Mouse (Mus musculus) kidney, adult 2 months (tissue): ENCODE measurements around the gene Ostf1. TPM values are rescaled to one million over a fixed set of nuclear protein-coding genes. Genes with fewer than 3 reads are reported as not detected.

Experiments
- DNase-seq: peaks from one replicate; pipeline ENCODE4 v3.0.0; 2021
- H3K27ac ChIP-seq: fragments of 200-500 bp; 2 replicates; pipeline ENCODE4 v1.5.1; 2012; ENCODE audit warnings: low read depth, low read length, control low read depth, inconsistent platforms; ENCODE audit not compliant: insufficient read depth
- H3K27me3 ChIP-seq: fragments of 200-500 bp; replicated peaks from 2 replicates; pipeline ENCODE4 v1.6.1; 2012; ENCODE audit warnings: mild to moderate bottlenecking, moderate library complexity, low read length, inconsistent platforms; ENCODE audit not compliant: control insufficient read depth, insufficient read depth
- H3K36me3 ChIP-seq: fragments of 200-500 bp; 2 replicates; pipeline ENCODE4 v1.6.1; 2012; ENCODE audit warnings: mild to moderate bottlenecking, moderate library complexity, low read length, inconsistent platforms; ENCODE audit not compliant: control insufficient read depth, insufficient read depth
- H3K4me1 ChIP-seq: fragments of 200-500 bp; 2 replicates; pipeline ENCODE4 v1.6.1; 2011; ENCODE audit warnings: low read length; ENCODE audit not compliant: control insufficient read depth, insufficient read depth
- H3K4me3 ChIP-seq: fragments of 200-500 bp; 2 replicates; pipeline ENCODE4 v1.5.1; 2011; ENCODE audit warnings: mild to moderate bottlenecking, low read depth, low read length, control low read depth; ENCODE audit not compliant: insufficient read depth
- CTCF ChIP-seq: fragments of 200-500 bp; conservative IDR thresholded peaks from 2 replicates; pipeline ENCODE4 v1.5.1; 2011; ENCODE audit warnings: low read depth, mild to moderate bottlenecking, control low read depth, low read length, moderate library complexity, mixed read lengths; ENCODE audit not compliant: insufficient read depth, insufficient read length
- POLR2A ChIP-seq: fragments of 200-500 bp; IDR thresholded peaks from one replicate; pipeline ENCODE4 v1.6.1; 2011; ENCODE audit warnings: low read depth, low read length, control low read depth
- WGBS: fragments of 180-500 bp; shearing (Covaris S2); methylation state at CpG from one replicate; pipeline ENCODE4 v1.1.7; 2018; 5-methylcytosine and 5-hydroxymethylcytosine counted together
- polyA plus RNA-seq: library from polyadenylated mRNA; depleted of rRNA; stranded (reverse); fragments of >200 nt; gene quantifications from 2 replicates; pipeline ENCODE4 v1.2.3, GENCODE M21; 2012

The Ostf1 gene
- polyA plus RNA-seq, 1 experiment, result 80.0 TPM

- DNase-seq, result no peak
- TF ChIP-seq POLR2A (no peak), CTCF (no peak)
- Histone ChIP-seq H3K4me1 (0 out of 2 replicates have a peak, but pooled peaks cover 2% of the 10 kb centered on the region), H3K4me3 (no peak overlapping the region), H3K36me3 (peaks cover 3% of the 10 kb centered on the region), H3K27ac (no peak overlapping the region), H3K27me3 (no peaks in the 10 kb centered on the region)
- 84% methylated on average over 8 of the region's 8 CpGs for WGBS
Observed at GRCm38 (mm10) chr19:18654330-18654729, 22.7 kb upstream of the Ostf1 start.

- no peak for TF ChIP-seq CTCF
- TF ChIP-seq POLR2A, result no peak
- 87% methylated on average over 6 of the region's 6 CpGs for WGBS
Observed at GRCm38 (mm10) chr19:18653058-18653457, 21.4 kb upstream of the Ostf1 start.

GRCm38 (mm10) chr19:18652592-18652991, 21.0 kb upstream of the Ostf1 start:
- Histone ChIP-seq H3K4me1 (no peaks in the 10 kb centered on the region), H3K27me3 (no peaks in the 10 kb centered on the region), H3K27ac (no peak overlapping the region), H3K36me3 (peaks cover 4% of the 10 kb centered on the region), H3K4me3 (no peak overlapping the region)
- 54% methylated on average over 4 of the region's 4 CpGs for WGBS
- TF ChIP-seq CTCF (no peak), POLR2A (no peak)
- DNase-seq, result peak; percentile 38

More at GRCm38 (mm10) chr19:18653058-18653457, 21.4 kb upstream of the Ostf1 start:
- Histone ChIP-seq H3K27ac (no peak overlapping the region), H3K4me1 (no peaks in the 10 kb centered on the region), H3K36me3 (peaks cover 4% of the 10 kb centered on the region), H3K4me3 (no peak overlapping the region), H3K27me3 (no peaks in the 10 kb centered on the region)
- DNase-seq, result no peak

- Histone ChIP-seq H3K4me3 (no peak overlapping the region), H3K27me3 (no peaks in the 10 kb centered on the region), H3K4me1 (no peaks in the 10 kb centered on the region), H3K27ac (no peak overlapping the region), H3K36me3 (peaks cover 4% of the 10 kb centered on the region)
- 92% methylated on average over 6 of the region's 6 CpGs for WGBS
- no peak for DNase-seq
- no peak for TF ChIP-seq POLR2A
- TF ChIP-seq CTCF, result no peak
Observed at GRCm38 (mm10) chr19:18650473-18650872, 18.9 kb upstream of the Ostf1 start.

- no peak for TF ChIP-seq CTCF
- TF ChIP-seq POLR2A, result no peak
- Histone ChIP-seq H3K27me3 (no peaks in the 10 kb centered on the region), H3K27ac (no peak overlapping the region), H3K36me3 (peaks cover 6% of the 10 kb centered on the region), H3K4me1 (no peaks in the 10 kb centered on the region), H3K4me3 (no peak overlapping the region)
- no peak for DNase-seq
- 94% methylated on average over 4 of the region's 4 CpGs for WGBS
Observed at GRCm38 (mm10) chr19:18649955-18650354, 18.3 kb upstream of the Ostf1 start.

GRCm38 (mm10) chr19:18648558-18648945, 16.9 kb upstream of the Ostf1 start:
- no peak for DNase-seq
- no peak overlapping the region for H3K27ac ChIP-seq

GRCm38 (mm10) chr19:18647775-18648557, 16.3 kb upstream of the Ostf1 start:
- peaks cover 11% of the 10 kb centered on the region for H3K36me3 ChIP-seq
- H3K4me3 ChIP-seq, result no peak overlapping the region
- DNase-seq, result no peak
- H3K4me1 ChIP-seq, result no peaks in the 10 kb centered on the region
- TF ChIP-seq CTCF (no peak), POLR2A (no peak)
- WGBS, result 66% methylated on average over 9 of the region's 9 CpGs
- H3K27me3 ChIP-seq, result no peaks in the 10 kb centered on the region
- H3K27ac ChIP-seq, result no peak overlapping the region

More at GRCm38 (mm10) chr19:18648558-18648945, 16.9 kb upstream of the Ostf1 start:
- WGBS, result 84% methylated on average over 6 of the region's 6 CpGs
- TF ChIP-seq POLR2A, result no peak
- TF ChIP-seq CTCF, result no peak
- no peaks in the 10 kb centered on the region for H3K27me3 ChIP-seq
- H3K4me3 ChIP-seq, result no peak overlapping the region
- H3K36me3 ChIP-seq, result peaks cover 9% of the 10 kb centered on the region
- no peaks in the 10 kb centered on the region for H3K4me1 ChIP-seq
